ENCODE assay signal across 31 mouse cellular contexts in genomic region chr3:28061155-28061554, GRCm38 (mm10).
"Had no signal": no experiment of that assay in that cellular context is flagged by ENCODE, and none has a peak within 500 bp of the region (broad histone marks: within the 10 kb centered on the region; RNA-seq: fewer than 3 reads in every experiment).

No protein-coding gene starts in this region.

- H3K4me2 ChIP-seq: limb, embryonic 12.5 days; limb, embryonic 13.5 days; limb, embryonic 15.5 days; liver, embryonic 11.5 days; liver, embryonic 12.5 days; liver, embryonic 13.5 days; liver, embryonic 15.5 days; lung, embryonic 14.5 days; lung, embryonic 15.5 days; midbrain, embryonic 11.5 days; midbrain, embryonic 12.5 days; midbrain, embryonic 13.5 days; midbrain, embryonic 15.5 days had no signal

- DNase-seq: left cerebral cortex, postnatal 4 days; liver; liver, embryonic 13.5 days; liver, postnatal 0 days; lung, adult 18-20 months; lung, adult 2 months; lung, embryonic 14.5 days; lung, postnatal 10 days; lung, postnatal 14 days; lung, postnatal 36 days; lung, postnatal 4 days; midbrain, embryonic 14.5 days had no signal

- ATAC-seq: liver, embryonic 12.5 days; liver, postnatal 0 days; lung, postnatal 0 days; midbrain, embryonic 13.5 days; midbrain, embryonic 15.5 days; midbrain, embryonic 16.5 days had no signal

- H3K4me1 ChIP-seq: limb, embryonic 10.5 days; limb, embryonic 12.5 days; limb, embryonic 13.5 days; limb, embryonic 15.5 days; liver, embryonic 12.5 days; liver, embryonic 13.5 days; liver, embryonic 15.5 days; lung, embryonic 15.5 days; megakaryocyte, embryonic 14.5 days; midbrain, embryonic 10.5 days; midbrain, embryonic 12.5 days; midbrain, embryonic 13.5 days; midbrain, embryonic 15.5 days had no signal

- H3K9ac ChIP-seq: limb, embryonic 12.5 days; limb, embryonic 13.5 days; limb, embryonic 15.5 days; liver, embryonic 12.5 days; liver, embryonic 13.5 days; liver, embryonic 14.5 days; liver, embryonic 15.5 days; liver, postnatal 0 days; lung, embryonic 14.5 days; lung, embryonic 15.5 days; midbrain, embryonic 12.5 days; midbrain, embryonic 13.5 days; midbrain, embryonic 15.5 days had no signal

- H3K9me3 ChIP-seq: limb, embryonic 10.5 days; limb, embryonic 12.5 days; limb, embryonic 13.5 days; limb, embryonic 15.5 days; liver, embryonic 12.5 days; liver, embryonic 13.5 days; liver, embryonic 15.5 days; lung, embryonic 15.5 days; megakaryocyte, embryonic 14.5 days; midbrain, embryonic 10.5 days; midbrain, embryonic 12.5 days; midbrain, embryonic 13.5 days; midbrain, embryonic 15.5 days had no signal

- H3K4me3 ChIP-seq: limb, embryonic 10.5 days; limb, embryonic 12.5 days; limb, embryonic 13.5 days; limb, embryonic 15.5 days; liver, embryonic 12.5 days; liver, embryonic 13.5 days; liver, embryonic 15.5 days; lung, embryonic 15.5 days; megakaryocyte, embryonic 14.5 days; midbrain, embryonic 10.5 days; midbrain, embryonic 12.5 days; midbrain, embryonic 13.5 days; midbrain, embryonic 15.5 days; myocyte had no signal

- H3K36me3 ChIP-seq: limb, embryonic 10.5 days; limb, embryonic 12.5 days; midbrain, embryonic 10.5 days; midbrain, embryonic 12.5 days; midbrain, embryonic 13.5 days; midbrain, embryonic 15.5 days had no signal

- H3K27ac ChIP-seq: limb, embryonic 10.5 days; limb, embryonic 12.5 days; limb, embryonic 13.5 days; limb, embryonic 15.5 days; liver, embryonic 12.5 days; liver, embryonic 13.5 days; liver, embryonic 14.5 days; liver, embryonic 15.5 days; lung, embryonic 15.5 days; macrophage; midbrain, embryonic 10.5 days; midbrain, embryonic 12.5 days; midbrain, embryonic 13.5 days; midbrain, embryonic 15.5 days had no signal

- H3K27me3 ChIP-seq: limb, embryonic 13.5 days; limb, embryonic 15.5 days; liver, embryonic 12.5 days; liver, embryonic 13.5 days; liver, embryonic 15.5 days; lung, embryonic 15.5 days; megakaryocyte, embryonic 14.5 days; midbrain, embryonic 12.5 days; midbrain, embryonic 13.5 days; midbrain, embryonic 15.5 days had no signal
